Mouse (Mus musculus) erythroblast, embryonic 14.5 days (primary cell): ENCODE measurements around the gene Ccdc182.

Experiments used
- GATA1 ChIP-seq: IDR thresholded peaks from 2 replicates; pipeline ENCODE4 v1.6.1; 2012; ENCODE audit warnings: low read length, inconsistent platforms, mixed read lengths
- TAL1 ChIP-seq: IDR thresholded peaks from 3 replicates; pipeline ENCODE4 v1.6.1; 2012; ENCODE audit warnings: low read length, inconsistent platforms, mixed read lengths

DNA sequence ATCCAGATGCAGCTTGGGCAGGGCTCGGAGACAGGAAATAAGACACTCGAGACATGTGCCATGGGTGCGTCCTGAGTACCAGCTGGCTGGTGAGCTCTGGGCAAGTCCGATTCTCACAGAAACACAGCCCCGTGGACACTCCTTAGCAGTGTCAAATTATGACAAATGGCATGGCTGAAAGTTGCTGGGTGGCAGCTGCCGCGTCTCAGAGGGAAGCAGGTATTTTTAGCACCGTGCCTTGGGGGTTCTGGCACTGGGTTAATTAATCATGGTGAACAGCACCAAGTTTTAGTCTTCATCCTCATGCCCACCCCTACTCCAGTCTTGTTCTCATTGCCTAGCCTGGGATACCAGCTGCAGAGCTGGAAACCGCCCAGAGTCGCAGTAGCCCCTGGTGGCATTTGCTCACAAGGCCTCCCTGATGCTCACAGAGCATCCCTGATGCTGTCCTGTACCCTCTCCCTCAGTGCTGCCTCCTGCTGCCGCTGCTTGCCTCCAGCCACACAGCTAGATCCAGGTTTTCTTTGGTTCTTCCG is 5.0 kb upstream of the Ccdc182 start:
- TF ChIP-seq TAL1, result no peak
- no peak for TF ChIP-seq GATA1
